Mouse (Mus musculus) heart, embryonic 11.5 days (tissue): ENCODE measurements around the gene Mfsd2a. TPM values are rescaled to one million over a fixed set of nuclear protein-coding genes. Genes with fewer than 3 reads are reported as not detected.
A peak's percentile ranks its signal among the peaks of the same experiment; 100 is the strongest.

ENCODE experiments used
- ATAC-seq: fragments of 200-750 bp; cut with Nextera tagmentation; replicated peaks from 2 replicates; pipeline ENCODE4 v1.8.0; 2017; ENCODE audit warnings: moderate library complexity; ENCODE audit not compliant: insufficient number of reproducible peaks, low FRiP score, low TSS enrichment
- H3K27ac ChIP-seq: fragments of 300-500 bp; sonication (generic); 2 replicates; pipeline ENCODE4 v1.5.1; 2014; ENCODE audit warnings: mild to moderate bottlenecking, low read depth, low read length
- H3K27me3 ChIP-seq: fragments of 300-500 bp; sonication (generic); 2 replicates; pipeline ENCODE4 v1.6.1; 2014; ENCODE audit warnings: mild to moderate bottlenecking, low read length, mixed read lengths; ENCODE audit not compliant: control insufficient read depth, insufficient read depth
- H3K36me3 ChIP-seq: fragments of 300-500 bp; sonication (generic); 2 replicates; pipeline ENCODE4 v1.6.1; 2014; ENCODE audit warnings: mild to moderate bottlenecking, low read length, moderate library complexity, mixed read lengths; ENCODE audit not compliant: control insufficient read depth, insufficient read depth
- H3K4me1 ChIP-seq: fragments of 300-500 bp; sonication (generic); 2 replicates; pipeline ENCODE4 v1.6.1; 2014; ENCODE audit warnings: low read length; ENCODE audit not compliant: control insufficient read depth, insufficient read depth
- H3K4me2 ChIP-seq: fragments of 300-500 bp; sonication (generic); 2 replicates; pipeline ENCODE4 v1.6.1; 2014; ENCODE audit warnings: mild to moderate bottlenecking, moderate library complexity
- H3K4me3 ChIP-seq: fragments of 300-500 bp; sonication (generic); 2 replicates; pipeline ENCODE4 v1.5.1; 2014; ENCODE audit warnings: low read depth, low read length
- H3K9ac ChIP-seq: fragments of 300-500 bp; sonication (generic); 2 replicates; pipeline ENCODE4 v1.6.1; 2014; ENCODE audit warnings: mild to moderate bottlenecking, low read depth, low read length, moderate library complexity
- H3K9me3 ChIP-seq: fragments of 300-500 bp; sonication (generic); replicated peaks from 2 replicates; pipeline ENCODE4 v1.6.1; 2016; ENCODE audit warnings: low read length; ENCODE audit not compliant: control insufficient read depth
- WGBS: fragments of 180-500 bp; shearing (Covaris S2); extraction: QIAGEN DNeasy Blood & Tissue Kit; methylation state at CpG from one replicate; pipeline ENCODE4 v1.1.7; 2014; ENCODE audit not compliant: insufficient replicate concordance; 5-methylcytosine and 5-hydroxymethylcytosine counted together
- polyA plus RNA-seq: library from polyadenylated mRNA; unstranded; fragments of >200 nt; fragmentation: Nextera tagmentation; extraction: Ambion mirVana; gene quantifications from 2 replicates; pipeline ENCODE4 v1.2.1, GENCODE M21; 2014

The Mfsd2a gene
- polyA plus RNA-seq, 1 experiment from 2014 or later: 1.3 TPM

GRCm38 (mm10) chr4:122982537-122982936, 21.5 kb upstream of the Mfsd2a start:
- 74% methylated on average over 3 of the region's 3 CpGs for WGBS
- H3K36me3 ChIP-seq: no peaks in the 10 kb centered on the region
- no peak overlapping the region for H3K4me3 ChIP-seq
- H3K9ac ChIP-seq: no peak overlapping the region
- H3K27me3 ChIP-seq: peaks cover 25% of the 10 kb centered on the region
- H3K4me2 ChIP-seq: no peak overlapping the region
- peaks cover 8% of the 10 kb centered on the region for H3K4me1 ChIP-seq
- no peak overlapping the region for H3K27ac ChIP-seq
- H3K9me3 ChIP-seq: no peaks in the 10 kb centered on the region
- ATAC-seq: no peak

DNA sequence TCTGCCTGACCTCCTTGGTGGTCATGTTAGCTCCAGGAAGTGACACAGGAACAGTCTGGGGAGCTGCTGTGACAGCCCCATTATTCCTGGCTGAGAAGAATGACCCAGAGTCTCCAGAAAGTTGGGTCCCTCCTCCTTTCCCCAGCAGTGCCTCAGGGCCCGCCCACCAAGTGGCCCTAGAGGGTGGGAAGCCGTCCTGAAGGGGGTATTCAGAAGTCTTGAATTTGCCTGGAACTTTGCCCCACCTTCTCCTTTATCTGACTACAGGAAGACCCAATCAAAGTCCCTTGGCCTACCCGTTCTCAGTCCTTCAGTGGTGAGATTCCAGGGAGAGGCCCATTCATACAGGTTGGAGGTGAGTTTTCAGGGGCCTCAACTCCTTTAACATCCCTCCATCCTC, 20.9 kb upstream of the Mfsd2a start:
- Histone ChIP-seq H3K27ac (no peak overlapping the region), H3K9ac (no peak overlapping the region), H3K4me1 (peaks cover 5% of the 10 kb centered on the region), H3K27me3 (peaks cover 25% of the 10 kb centered on the region), H3K36me3 (no peaks in the 10 kb centered on the region), H3K4me2 (no peak overlapping the region), H3K4me3 (no peak overlapping the region), H3K9me3 (no peaks in the 10 kb centered on the region)
- 28% methylated on average over 3 of the region's 3 CpGs for WGBS
- 0 out of 2 replicates have a peak, but pooled peaks have one; percentile 28 for ATAC-seq

DNA sequence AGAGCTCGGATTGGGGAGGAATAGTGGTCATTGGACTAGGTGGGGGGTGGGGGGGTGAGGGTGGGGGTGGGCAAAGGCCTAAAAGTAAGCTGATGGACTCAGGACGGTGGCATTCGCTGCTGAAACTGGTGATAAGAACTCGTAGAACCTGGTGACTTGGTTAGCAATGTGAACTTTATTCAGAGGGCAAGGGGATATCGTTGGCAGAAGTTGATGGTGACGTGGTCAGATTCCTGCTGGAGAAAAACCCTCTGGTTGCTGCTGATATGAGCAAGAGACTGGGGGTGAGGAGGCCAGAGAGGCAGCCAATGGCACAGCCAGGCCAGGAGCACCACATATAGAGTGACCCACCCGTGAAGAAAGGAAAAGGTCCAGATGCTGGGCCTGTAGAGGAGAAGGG, 20.2 kb upstream of the Mfsd2a start:
- no peak overlapping the region for H3K27ac ChIP-seq
- H3K27me3 ChIP-seq: peaks cover 25% of the 10 kb centered on the region
- H3K4me3 ChIP-seq: no peak overlapping the region
- no peak overlapping the region for H3K9ac ChIP-seq
- peaks cover 5% of the 10 kb centered on the region for H3K4me1 ChIP-seq
- WGBS: 53% methylated on average over 7 of the region's 7 CpGs
- H3K36me3 ChIP-seq: no peaks in the 10 kb centered on the region
- no peak overlapping the region for H3K4me2 ChIP-seq
- no peak for ATAC-seq
- H3K9me3 ChIP-seq: no peaks in the 10 kb centered on the region

DNA sequence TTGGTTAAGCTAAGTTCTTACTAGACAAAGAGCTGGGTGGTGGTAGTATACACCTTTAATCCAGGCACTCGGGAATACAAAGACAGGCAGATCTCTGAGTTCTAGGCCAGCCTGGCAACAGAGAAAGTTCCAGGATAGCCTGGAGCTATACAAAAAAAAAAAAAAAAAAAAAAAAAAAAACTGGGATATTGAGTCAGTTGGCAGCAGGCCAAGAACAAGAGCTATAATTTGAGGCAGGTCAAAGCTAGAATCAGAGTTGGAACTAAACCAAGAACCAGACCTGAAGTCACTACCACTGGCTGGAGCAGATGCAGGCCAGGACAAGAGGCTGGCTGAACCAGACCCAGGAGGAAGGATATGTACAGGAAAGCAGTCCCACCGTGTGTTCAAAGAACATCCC, 19.7 kb upstream of the Mfsd2a start:
- ATAC-seq: 0 out of 2 replicates have a peak, but pooled peaks have one; percentile 29
- H3K4me3 ChIP-seq: no peak overlapping the region
- no peak overlapping the region for H3K9ac ChIP-seq
- 70% methylated on average over 2 of the region's 2 CpGs for WGBS
- no peaks in the 10 kb centered on the region for H3K36me3 ChIP-seq
- H3K27me3 ChIP-seq: peaks cover 25% of the 10 kb centered on the region
- H3K27ac ChIP-seq: no peak overlapping the region
- no peak overlapping the region for H3K4me2 ChIP-seq
- H3K4me1 ChIP-seq: peaks cover 5% of the 10 kb centered on the region
- no peaks in the 10 kb centered on the region for H3K9me3 ChIP-seq

DNA sequence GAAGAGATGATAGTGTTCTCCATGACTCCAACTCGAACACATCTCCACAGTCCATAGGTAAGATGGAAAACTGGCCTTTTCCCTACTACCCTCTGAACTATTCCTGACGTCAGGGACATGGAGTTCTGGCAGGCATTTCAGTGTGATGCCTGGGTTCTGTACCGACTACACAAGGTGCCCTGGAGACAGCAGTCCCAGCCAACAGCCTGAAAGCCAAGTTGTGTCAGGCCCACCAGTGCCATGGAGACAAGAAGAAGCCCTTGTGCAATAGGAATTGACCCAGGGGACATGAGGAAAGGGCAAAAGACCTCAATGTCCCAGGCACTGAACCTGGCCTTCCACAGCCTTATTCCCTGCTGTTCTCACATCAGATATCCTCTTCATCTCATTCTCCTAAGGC, 18.8 kb upstream of the Mfsd2a start:
- no peak overlapping the region for H3K4me2 ChIP-seq
- 74% methylated on average over 3 of the region's 3 CpGs for WGBS
- no peak overlapping the region for H3K4me3 ChIP-seq
- no peaks in the 10 kb centered on the region for H3K9me3 ChIP-seq
- H3K9ac ChIP-seq: no peak overlapping the region
- H3K27me3 ChIP-seq: peaks cover 25% of the 10 kb centered on the region
- H3K27ac ChIP-seq: no peak overlapping the region
- no peaks in the 10 kb centered on the region for H3K36me3 ChIP-seq
- peaks cover 5% of the 10 kb centered on the region for H3K4me1 ChIP-seq
- no peak for ATAC-seq

GRCm38 (mm10) chr4:122978850-122979249, 17.9 kb upstream of the Mfsd2a start:
- H3K4me2 ChIP-seq: no peak overlapping the region
- ATAC-seq: no peak
- H3K4me1 ChIP-seq: peaks cover 5% of the 10 kb centered on the region
- WGBS: 82% methylated on average over 2 of the region's 2 CpGs
- no peaks in the 10 kb centered on the region for H3K36me3 ChIP-seq
- H3K27me3 ChIP-seq: peaks cover 18% of the 10 kb centered on the region
- H3K9me3 ChIP-seq: no peaks in the 10 kb centered on the region
- H3K4me3 ChIP-seq: no peak overlapping the region
- no peak overlapping the region for H3K27ac ChIP-seq
- H3K9ac ChIP-seq: no peak overlapping the region

DNA sequence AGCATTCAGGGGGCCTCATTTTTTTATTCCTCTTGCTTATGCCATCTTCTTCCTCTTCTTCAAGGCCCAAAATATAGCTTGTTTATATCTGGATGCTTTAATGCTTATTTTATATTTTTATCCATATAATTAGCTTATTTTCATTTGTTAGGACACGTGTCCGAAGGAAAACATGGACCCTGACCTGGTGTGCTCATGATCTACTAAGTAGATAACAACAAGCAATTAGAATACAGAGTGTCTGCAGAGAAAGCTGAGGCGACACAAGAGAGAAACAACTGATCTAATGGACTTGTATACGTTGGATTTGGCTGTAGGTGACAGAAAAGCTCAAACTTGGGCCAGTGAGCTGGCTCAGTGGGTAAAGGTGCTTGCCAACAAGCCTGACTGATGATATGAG, 15.9 kb upstream of the Mfsd2a start:
- no peak overlapping the region for H3K9ac ChIP-seq
- H3K9me3 ChIP-seq: no peaks in the 10 kb centered on the region
- no peak overlapping the region for H3K27ac ChIP-seq
- peaks cover 5% of the 10 kb centered on the region for H3K4me1 ChIP-seq
- no peaks in the 10 kb centered on the region for H3K36me3 ChIP-seq
- no peak for ATAC-seq
- H3K4me3 ChIP-seq: no peak overlapping the region
- WGBS: 73% methylated on average over 4 of the region's 4 CpGs
- no peak overlapping the region for H3K4me2 ChIP-seq
- H3K27me3 ChIP-seq: peaks cover 9% of the 10 kb centered on the region; the same call in 1 of the 2 replicates

DNA sequence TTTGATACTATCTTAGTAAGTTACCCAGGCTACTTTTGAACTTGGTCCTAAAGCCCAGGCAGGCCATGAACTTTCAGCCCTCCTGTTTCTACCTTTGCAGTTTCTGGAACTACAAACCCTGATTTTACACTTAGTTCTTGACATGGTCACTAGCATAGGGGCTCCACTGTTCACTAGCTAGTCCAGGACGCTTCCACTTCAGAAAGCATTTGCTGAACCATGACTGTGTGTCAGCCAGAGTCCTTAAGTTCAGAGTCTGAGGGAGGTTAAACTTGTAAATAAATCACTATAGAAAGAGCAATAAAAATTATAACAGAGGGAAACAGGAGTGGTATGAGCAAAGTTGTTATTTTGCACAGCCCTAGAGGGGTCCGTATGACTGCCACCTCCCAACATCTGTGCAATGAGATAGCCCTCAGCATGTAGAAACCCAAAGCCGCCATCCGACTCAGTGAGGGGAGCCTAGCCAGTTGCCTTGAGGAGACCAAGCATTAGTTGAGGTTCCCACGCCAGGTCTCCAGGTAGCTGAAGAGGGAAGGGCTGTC, 14.1 kb upstream of the Mfsd2a start:
- Histone ChIP-seq H3K36me3 (no peaks in the 10 kb centered on the region), H3K4me3 (no peak overlapping the region), H3K27ac (no peak overlapping the region), H3K27me3 (peaks cover 9% of the 10 kb centered on the region; the same call in 1 of the 2 replicates), H3K4me2 (no peak overlapping the region), H3K9ac (no peak overlapping the region), H3K4me1 (no peaks in the 10 kb centered on the region), H3K9me3 (no peaks in the 10 kb centered on the region)
- no peak for ATAC-seq
- 80% methylated on average over 5 of the region's 5 CpGs for WGBS

- no peak overlapping the region for H3K9ac ChIP-seq
- no peaks in the 10 kb centered on the region for H3K9me3 ChIP-seq
- 57% methylated on average over 8 of the region's 8 CpGs for WGBS
- no peak overlapping the region for H3K27ac ChIP-seq
- H3K4me1 ChIP-seq: no peaks in the 10 kb centered on the region
- H3K27me3 ChIP-seq: peaks cover 9% of the 10 kb centered on the region; the same call in 1 of the 2 replicates
- H3K36me3 ChIP-seq: no peaks in the 10 kb centered on the region
- H3K4me2 ChIP-seq: no peak overlapping the region
- H3K4me3 ChIP-seq: no peak overlapping the region
- no peak for ATAC-seq
Observed at GRCm38 (mm10) chr4:122972056-122972455, 11.1 kb upstream of the Mfsd2a start.
